Mouse (Mus musculus) G1E (cell line): ENCODE measurements at regions not wholly inside any gene's neighbourhood (a gene's known extent, or its start where the extent isn't known, plus 50 kb on each side); places are given as distances from the start of the nearest gene placed in this dataset.
A peak's percentile ranks its signal among the peaks of the same experiment; 100 is the strongest.

Source experiments
- ATAC-seq: 2 replicates; pipeline ENCODE4 v1.8.0; 2016; ENCODE audit warnings: mild to moderate bottlenecking; ENCODE audit not compliant: insufficient number of reproducible peaks, poor library complexity, low FRiP score, severe bottlenecking; ENCODE audit errors: extremely low read depth
- DNase-seq: peaks from one replicate; pipeline ENCODE4 v3.0.0; 2012; ENCODE audit warnings: low spot score
- H3K27me3 ChIP-seq: 2 replicates; pipeline ENCODE4 v1.6.1; 2012; ENCODE audit warnings: mild to moderate bottlenecking, low read length, inconsistent platforms; ENCODE audit not compliant: insufficient read depth
- H3K36me3 ChIP-seq: replicated peaks from 2 replicates; pipeline ENCODE3; 2012; ENCODE audit warnings: mild to moderate bottlenecking, inconsistent platforms
- H3K4me1 ChIP-seq: 2 replicates; pipeline ENCODE4 v1.6.1; 2012; ENCODE audit warnings: low read depth, low read length, inconsistent platforms, mixed read lengths; ENCODE audit not compliant: insufficient read depth
- H3K4me3 ChIP-seq: 2 replicates; pipeline ENCODE4 v1.5.1; 2012; ENCODE audit warnings: low read depth, mild to moderate bottlenecking, inconsistent platforms, low read length, moderate library complexity, mixed read lengths
- H3K9me3 ChIP-seq: replicated peaks from 2 replicates; pipeline ENCODE4 v1.6.1; 2012; ENCODE audit warnings: inconsistent platforms
- CTCF ChIP-seq: IDR thresholded peaks from 2 replicates; pipeline ENCODE4 v1.5.1; 2012; ENCODE audit warnings: low read depth, low read length, inconsistent platforms, mixed read lengths
- GATA1 ChIP-seq: IDR thresholded peaks from 2 replicates; pipeline ENCODE4 v1.6.1; 2012; ENCODE audit warnings: borderline replicate concordance, low read length, inconsistent platforms, mixed read lengths
- GATA2 ChIP-seq: IDR thresholded peaks from 2 replicates; pipeline ENCODE4 v1.6.1; 2012; ENCODE audit warnings: low read depth, low read length, inconsistent platforms, borderline replicate concordance
- POLR2AphosphoS5 ChIP-seq: IDR thresholded peaks from 2 replicates; pipeline ENCODE4 v1.6.1; 2012; ENCODE audit warnings: low read depth, low read length, inconsistent platforms; ENCODE audit not compliant: insufficient replicate concordance
- TAL1 ChIP-seq: conservative IDR thresholded peaks from 2 replicates; pipeline ENCODE4 v1.6.1; 2012; ENCODE audit warnings: low read depth, low read length, inconsistent platforms, mixed read lengths

- ATAC-seq: no peak
- TF ChIP-seq GATA2: no peak
- TF ChIP-seq GATA1: no peak
- TF ChIP-seq CTCF: no peak
- no peak for TF ChIP-seq TAL1
- TF ChIP-seq POLR2AphosphoS5: no peak
- Histone ChIP-seq H3K4me1 (no peaks in the 10 kb centered on the region), H3K9me3 (no peaks in the 10 kb centered on the region), H3K27me3 (no peaks in the 10 kb centered on the region), H3K4me3 (no peak overlapping the region), H3K36me3 (no peaks in the 10 kb centered on the region)
- no peak for DNase-seq
These were observed 439.5 kb upstream of the Gm10306 start for GRCm38 (mm10) chr4:94116881-94117280.

GRCm38 (mm10) chr4:94124177-94124576 is 432.2 kb upstream of the Gm10306 start:
- TF ChIP-seq CTCF: 0 out of 2 replicates have a peak, but pooled peaks have one; percentile 8
- no peak for TF ChIP-seq GATA1
- no peak for TF ChIP-seq GATA2
- no peak for TF ChIP-seq POLR2AphosphoS5
- H3K27me3 ChIP-seq: no peaks in the 10 kb centered on the region
- DNase-seq (no peak), ATAC-seq (no peak)
- H3K4me1 ChIP-seq: no peaks in the 10 kb centered on the region
- H3K4me3 ChIP-seq: no peak overlapping the region
- no peaks in the 10 kb centered on the region for H3K9me3 ChIP-seq
- no peaks in the 10 kb centered on the region for H3K36me3 ChIP-seq

GRCm38 (mm10) chr4:94137921-94138320 is 418.4 kb upstream of the Gm10306 start:
- Histone ChIP-seq H3K27me3 (no peaks in the 10 kb centered on the region), H3K4me1 (no peaks in the 10 kb centered on the region), H3K4me3 (no peak overlapping the region), H3K9me3 (no peaks in the 10 kb centered on the region), H3K36me3 (no peaks in the 10 kb centered on the region)
- ATAC-seq: no peak
- DNase-seq: no peak
- TF ChIP-seq CTCF (no peak), GATA2 (no peak), GATA1 (no peak), TAL1 (no peak), POLR2AphosphoS5 (no peak)

GRCm38 (mm10) chr4:94144901-94145801 is 411.2 kb upstream of the Gm10306 start:
- TF ChIP-seq CTCF (no peak), GATA2 (no peak), TAL1 (no peak), GATA1 (no peak), POLR2AphosphoS5 (no peak)
- Histone ChIP-seq H3K27me3 (no peaks in the 10 kb centered on the region), H3K4me1 (no peaks in the 10 kb centered on the region), H3K9me3 (no peaks in the 10 kb centered on the region), H3K36me3 (no peaks in the 10 kb centered on the region), H3K4me3 (no peak overlapping the region)
- DNase-seq (no peak), ATAC-seq (no peak)

- Histone ChIP-seq H3K9me3 (no peaks in the 10 kb centered on the region), H3K4me1 (no peaks in the 10 kb centered on the region), H3K4me3 (no peak overlapping the region), H3K36me3 (no peaks in the 10 kb centered on the region), H3K27me3 (no peaks in the 10 kb centered on the region)
- no peak for DNase-seq
- no peak for ATAC-seq
- TF ChIP-seq TAL1 (no peak), POLR2AphosphoS5 (no peak), GATA2 (no peak), GATA1 (no peak), CTCF (no peak)
These were observed 408.3 kb upstream of the Gm10306 start for GRCm38 (mm10) chr4:94147964-94148533.

- no peak overlapping the region for H3K4me3 ChIP-seq
- H3K27me3 ChIP-seq: no peaks in the 10 kb centered on the region
- no peaks in the 10 kb centered on the region for H3K36me3 ChIP-seq
- TF ChIP-seq GATA1 (no peak), GATA2 (no peak), TAL1 (no peak), POLR2AphosphoS5 (no peak)
- no peaks in the 10 kb centered on the region for H3K4me1 ChIP-seq
- no peaks in the 10 kb centered on the region for H3K9me3 ChIP-seq
- ATAC-seq: no peak
- DNase-seq: no peak
These were observed 407.3 kb upstream of the Gm10306 start for GRCm38 (mm10) chr4:94149056-94149455.
